Mouse (Mus musculus) fibroblast of lung, adult 2 months (primary cell): ENCODE data around the gene Nfkbib.

Experiments
- DNase-seq: peaks from one replicate; pipeline ENCODE4 v3.0.0-alpha.2; 2011; ENCODE audit warnings: low read depth

Nfkbib gene

DNA sequence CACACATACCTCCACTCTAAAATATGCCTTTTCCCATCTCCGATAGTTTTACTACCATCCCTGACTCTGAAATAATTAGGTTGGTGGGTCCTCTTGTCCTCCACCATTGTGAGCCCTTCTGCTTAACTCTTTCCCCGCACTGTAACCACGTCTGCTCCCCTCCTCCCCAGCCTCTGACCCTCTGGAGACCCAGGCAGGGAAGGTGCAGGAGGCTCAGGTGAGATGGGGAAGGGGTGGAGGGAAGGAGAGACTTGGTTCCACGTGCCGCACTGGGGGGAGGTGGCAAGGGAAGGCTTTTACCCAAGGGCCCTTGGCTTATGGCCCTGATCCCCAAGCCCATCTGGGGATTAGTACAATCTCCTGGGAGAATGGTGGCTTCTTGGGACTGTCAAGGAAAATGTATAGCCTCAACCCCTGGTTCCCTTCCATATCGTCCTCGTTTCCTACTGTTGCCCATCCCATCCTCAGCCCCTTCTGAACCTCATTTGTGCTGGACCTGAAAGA lies at the start of gene Nfkbib:
TSS of gene Nfkbib (minus strand) at position 51 of the 504 bp plus-strand sequence.
- no peak for DNase-seq

DNA sequence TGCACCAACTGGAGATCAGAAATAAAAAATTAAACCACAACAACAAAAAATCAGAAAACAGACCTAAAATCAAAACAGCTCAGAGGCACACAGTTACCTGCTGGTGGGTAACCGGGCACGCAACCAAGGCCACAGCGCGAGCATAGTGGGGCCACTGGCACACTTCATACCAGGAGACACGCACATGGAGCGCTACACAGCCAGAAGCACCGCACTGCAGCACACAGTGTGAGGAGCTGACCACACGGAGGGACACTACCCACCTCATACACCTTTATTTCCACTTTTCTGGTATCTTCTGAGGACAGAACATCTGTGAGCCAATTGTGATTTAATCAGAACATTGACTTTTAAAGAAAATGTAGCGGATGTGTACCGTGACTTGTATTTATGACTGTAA lies 49.6 kb upstream of the Nfkbib start:
- no peak for DNase-seq

GRCm38 (mm10) chr7:28816201-28816600 lies 48.9 kb upstream of the Nfkbib start:
- no peak for DNase-seq

DNA sequence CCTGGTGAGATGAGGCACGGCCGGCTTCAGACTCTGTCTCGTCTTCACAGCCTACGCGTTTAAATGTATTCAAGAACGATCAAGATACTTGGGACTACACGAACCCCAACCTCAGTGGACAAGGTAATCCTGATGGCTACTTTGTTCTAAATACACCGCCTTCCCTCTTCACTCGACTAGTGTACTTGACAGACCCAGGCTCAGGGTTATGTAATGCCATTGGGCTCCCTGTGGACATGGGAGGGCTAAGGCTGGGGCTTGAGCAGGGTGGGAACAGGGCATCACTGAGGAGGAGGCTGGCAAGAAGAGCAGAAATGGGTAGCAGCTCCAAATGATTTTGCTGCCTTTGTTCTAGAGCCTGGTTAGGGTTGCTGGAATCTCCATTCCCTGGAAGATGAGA lies 47.9 kb upstream of the Nfkbib start:
- DNase-seq, result no peak

- DNase-seq, result no peak
These were observed 47.2 kb upstream of the Nfkbib start for GRCm38 (mm10) chr7:28814306-28815034.

DNA sequence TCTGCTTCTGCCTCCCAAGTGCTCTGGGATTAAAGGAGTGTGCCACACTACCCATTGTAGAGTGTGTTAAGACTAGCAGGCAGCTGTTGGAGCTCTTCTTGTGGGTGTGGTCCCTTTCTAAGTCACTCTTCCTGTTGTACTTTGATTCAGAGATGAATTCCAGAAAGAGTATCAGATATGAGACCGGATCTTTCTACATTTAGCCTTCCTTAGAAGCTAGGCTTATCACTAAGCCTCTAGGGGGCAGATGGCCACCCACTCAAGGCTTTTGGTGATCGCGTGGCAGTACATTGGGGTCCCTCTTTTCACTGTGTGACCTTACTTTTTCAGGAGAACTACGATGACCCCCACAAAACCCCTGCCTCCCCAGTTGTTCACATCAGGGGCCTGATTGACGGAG lies 45.6 kb upstream of the Nfkbib start:
- no peak for DNase-seq

DNA sequence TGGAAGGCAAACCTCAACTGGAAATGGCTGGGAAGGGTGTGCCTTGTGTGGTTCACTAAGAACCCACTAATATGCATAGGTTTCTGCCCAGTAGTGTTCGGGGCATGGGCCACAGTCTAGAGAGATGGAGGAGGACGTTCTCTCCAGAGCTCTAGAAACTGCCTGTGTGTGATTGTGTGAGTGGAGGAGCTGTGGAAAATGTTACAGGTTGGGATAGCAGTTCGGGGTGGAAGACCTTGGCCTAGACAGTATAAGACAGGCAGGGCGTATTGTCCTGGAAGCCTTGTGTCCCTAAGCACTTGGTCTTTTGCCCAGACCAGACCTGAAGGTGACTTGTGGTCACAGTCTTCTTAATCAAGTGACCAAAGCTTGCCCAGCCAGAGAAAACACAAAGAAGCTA lies 45.1 kb upstream of the Nfkbib start:
- no peak for DNase-seq

DNA sequence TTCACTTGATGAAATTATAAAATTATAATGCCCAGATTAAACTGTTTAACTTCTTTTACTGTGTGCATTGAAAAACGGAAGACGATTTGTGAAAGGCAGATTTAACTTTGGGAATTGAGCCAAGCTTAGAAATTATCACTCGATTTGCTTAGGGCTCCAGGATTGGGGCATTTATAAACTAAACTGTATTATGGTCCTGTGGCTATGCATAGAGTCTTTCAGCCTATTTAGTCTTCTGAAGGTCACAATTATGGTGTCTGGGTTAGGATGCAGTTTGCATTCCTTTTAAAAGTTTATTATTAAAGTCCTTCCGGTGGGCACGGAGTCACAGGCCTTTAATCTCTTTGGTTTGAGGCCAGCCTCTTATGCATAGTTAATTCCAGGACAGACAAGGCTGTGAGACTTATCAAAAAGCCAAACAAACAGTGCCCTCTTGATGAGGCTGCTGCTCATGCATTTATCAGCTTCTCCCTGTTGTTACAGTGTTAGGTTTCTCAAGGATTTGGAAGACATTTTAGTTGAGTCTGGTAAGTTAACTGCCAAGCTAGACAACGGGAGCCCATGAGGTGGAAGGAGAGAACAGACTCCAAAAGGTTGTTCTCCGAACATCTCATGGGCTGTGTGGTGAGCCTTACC lies 44.4 kb upstream of the Nfkbib start:
- DNase-seq, result no peak

DNA sequence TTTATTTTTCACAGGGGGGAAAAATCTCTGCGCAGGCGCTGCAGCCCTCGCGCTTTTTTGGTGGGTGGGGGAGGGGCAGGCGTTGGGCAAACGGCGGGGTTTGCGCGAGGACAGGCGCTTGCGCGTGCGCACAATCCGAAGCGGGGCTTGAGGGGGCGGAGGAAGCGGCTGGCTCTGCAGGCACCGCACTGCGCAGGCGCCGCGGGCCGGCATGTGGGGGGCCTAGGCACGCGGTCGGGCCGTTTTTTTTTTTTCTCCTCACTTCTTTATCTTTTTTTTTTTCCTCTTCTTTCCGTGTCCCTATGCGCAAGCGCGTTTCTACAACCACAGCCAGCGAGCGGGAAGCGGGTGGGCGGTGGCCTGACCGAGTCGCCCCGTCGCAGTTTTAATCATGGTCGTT lies 43.9 kb upstream of the Nfkbib start:
- no peak for DNase-seq

DNA sequence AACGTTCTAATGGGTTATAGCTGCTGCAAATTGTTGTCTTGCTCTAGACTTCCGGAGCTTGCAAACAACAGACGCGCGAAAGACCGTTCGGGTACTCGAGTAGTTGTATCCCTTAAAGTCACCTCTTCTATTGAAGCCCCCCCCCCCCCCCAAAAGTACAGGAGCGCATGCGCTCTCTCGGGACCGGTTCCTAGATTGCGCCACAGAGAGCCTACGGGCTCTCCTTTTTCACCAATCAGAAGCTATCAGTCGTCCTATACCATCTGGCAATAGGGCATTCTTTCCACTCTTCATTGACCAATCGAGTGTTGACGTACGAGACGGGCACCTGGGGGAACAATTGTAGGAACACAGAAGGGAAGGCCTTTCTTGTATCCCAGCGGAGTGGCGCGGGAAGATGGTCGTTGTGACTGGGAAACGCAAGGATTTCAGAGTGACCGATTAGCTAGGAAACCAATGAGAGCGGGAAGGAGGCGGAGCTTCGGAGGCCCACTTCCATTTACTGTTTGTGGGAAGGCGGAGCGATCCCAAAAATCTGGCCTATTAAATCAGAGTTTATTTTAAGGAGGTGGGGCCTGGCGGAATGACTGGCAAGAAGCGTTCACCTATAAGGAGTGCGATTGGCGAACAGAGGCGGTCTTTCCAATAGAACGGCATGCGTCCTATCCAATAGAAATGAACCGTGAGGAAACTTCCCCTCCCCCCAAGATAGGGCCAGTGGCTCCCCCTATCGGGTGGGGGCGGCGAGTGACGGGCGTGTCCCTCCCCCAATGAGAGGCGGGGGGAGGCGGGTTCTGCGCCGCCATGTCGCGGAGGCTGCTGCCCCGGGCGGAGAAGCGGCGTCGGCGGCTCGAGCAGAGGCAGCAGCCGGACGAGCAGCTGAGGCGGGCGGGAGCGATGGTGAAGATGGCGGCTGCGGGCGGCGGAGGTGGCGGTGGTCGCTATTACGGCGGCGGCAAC lies 43.1 kb upstream of the Nfkbib start:
- DNase-seq, result peak; percentile 99

DNA sequence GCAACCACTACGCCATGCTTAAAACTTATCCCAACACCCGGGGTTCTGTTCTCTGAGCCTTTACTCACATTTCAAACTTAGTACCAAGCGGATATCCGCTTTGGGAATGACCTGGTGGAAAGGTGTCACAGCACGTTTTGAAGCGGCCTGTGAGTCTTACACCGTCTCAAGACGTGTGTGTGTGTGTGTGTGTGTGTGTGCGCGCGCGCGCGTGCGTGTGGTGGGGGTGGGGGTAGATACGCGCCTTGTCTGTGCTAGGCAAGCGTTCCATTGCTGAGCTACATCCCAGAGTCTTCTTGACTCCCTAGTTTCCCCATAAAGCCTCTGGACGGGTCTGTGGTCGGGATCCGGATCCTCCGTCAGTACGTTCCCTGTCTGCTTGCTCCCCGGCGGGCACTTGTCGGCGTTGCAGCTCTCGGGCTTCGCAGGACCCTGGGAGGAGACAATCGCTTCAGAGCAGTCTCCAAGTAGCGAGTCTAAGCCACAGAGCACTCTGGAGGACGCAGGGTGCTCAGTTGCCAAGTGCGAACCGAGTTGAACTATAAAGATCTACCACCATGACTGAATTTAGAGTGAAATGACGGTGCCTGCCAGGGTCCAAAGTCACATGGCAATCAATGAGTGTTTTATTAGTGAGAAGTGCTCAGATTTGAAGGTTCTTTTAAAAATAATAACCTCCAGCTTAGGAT lies 42.2 kb upstream of the Nfkbib start:
- no peak for DNase-seq

- no peak for DNase-seq
These were observed 41.7 kb upstream of the Nfkbib start for GRCm38 (mm10) chr7:28808957-28809393.

DNA sequence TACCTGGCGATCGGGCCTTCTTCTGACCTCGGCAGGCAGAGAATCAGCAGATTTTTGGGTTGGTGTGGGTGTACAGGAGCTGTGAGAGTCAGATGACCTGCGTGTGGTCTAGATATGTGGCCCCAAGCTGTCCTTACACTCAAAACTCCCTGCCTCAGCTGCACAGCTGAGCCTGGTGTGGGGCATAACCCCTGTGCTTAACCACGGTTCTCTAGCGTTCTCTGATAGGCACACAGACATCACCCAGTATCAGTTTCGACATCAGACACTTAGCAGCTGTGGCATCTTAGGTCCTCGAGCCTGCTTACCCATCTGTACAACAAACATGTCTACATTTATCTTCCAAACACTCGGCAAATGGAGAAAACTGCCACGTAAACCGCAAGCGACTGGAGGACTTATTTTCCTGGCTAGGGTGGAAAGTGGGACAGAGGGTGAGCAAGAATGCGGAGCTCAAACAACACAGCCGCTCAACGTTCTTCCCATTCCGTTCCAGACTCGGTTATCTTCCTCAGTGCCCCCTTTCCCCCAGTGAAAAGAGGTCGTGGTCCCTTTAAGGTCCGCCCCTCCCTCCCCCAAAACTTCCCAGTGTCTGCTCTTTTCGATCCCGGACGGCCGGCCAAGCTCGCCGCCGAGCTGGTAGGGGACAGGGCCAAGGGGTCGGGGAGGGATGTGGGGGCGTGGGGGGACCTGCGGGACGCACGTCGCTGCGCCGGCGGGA lies 41.1 kb upstream of the Nfkbib start, which contains the start of gene Hnrnpl:
TSS of gene Hnrnpl (plus strand) at position 321 of the 721 bp plus-strand sequence.
- DNase-seq, result no peak

DNA sequence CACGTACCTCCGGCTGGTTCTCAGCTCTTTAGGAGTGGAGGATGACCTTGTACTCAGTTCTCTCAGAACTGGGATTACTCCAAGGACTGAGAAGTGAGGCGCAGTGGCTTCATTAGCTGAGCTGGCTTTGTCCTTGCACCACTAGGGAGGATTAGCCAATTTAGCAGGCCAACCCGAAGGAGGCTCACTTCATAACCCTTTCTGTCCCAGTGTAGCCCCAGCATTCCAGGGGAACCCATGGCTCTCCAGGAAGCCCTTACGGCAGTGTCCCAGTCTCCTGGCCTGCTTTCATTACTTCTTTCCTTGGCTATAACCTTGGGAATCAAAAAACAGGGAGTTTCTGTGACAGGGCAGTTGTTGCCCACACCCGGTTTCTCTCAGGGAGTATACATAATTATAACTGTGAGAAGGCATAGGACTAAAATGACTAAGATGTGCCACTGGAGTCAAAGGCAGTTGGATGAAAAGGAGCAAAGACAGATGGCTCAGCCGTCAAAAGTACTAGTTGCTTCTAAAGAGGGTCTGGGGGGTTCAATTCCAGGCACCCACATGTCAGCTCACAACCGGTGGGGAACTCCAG lies 40.4 kb upstream of the Nfkbib start:
- DNase-seq, result no peak

- no peak for DNase-seq
These were observed 39.6 kb upstream of the Nfkbib start for GRCm38 (mm10) chr7:28806869-28807268.

- no peak for DNase-seq
These were observed 36.4 kb upstream of the Nfkbib start for GRCm38 (mm10) chr7:28803756-28804155.

- DNase-seq, result no peak
These were observed 35.7 kb upstream of the Nfkbib start for GRCm38 (mm10) chr7:28802846-28803588.

- peak; percentile 89 for DNase-seq
These were observed 34.8 kb upstream of the Nfkbib start for GRCm38 (mm10) chr7:28801901-28802670.

GRCm38 (mm10) chr7:28801451-28801850 lies 34.1 kb upstream of the Nfkbib start:
- no peak for DNase-seq
